Mouse (Mus musculus): ENCODE measurements around the gene Tspan14. TPM values are rescaled to one million over a fixed set of nuclear protein-coding genes. Genes with fewer than 3 reads are reported as not detected.

Tspan14 gene
- polyA plus RNA-seq, 1 experiment from 2014 or later, result 72.3 TPM

DNA sequence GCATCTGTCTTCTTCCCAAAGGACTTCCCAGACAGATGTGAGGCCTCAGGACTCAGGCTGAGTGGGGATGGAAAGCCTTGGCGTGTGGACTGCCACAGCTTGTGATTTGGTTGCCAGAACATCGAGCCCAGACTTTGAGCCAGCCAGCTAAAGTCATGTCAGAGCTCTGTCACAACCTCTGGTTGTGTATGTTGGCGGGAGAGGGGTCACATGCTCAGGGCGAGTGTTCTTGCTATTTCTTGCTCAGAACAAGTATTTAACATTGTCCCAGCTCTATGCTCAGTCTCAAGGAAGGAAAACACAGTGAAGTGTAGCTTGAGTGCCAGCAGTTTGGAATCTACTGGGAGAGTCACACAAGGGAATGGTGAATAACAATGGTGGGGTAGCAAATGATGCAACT is 76.9 kb downstream of the Tspan14 start:
- no peak overlapping the region for H3K27ac ChIP-seq
- no peaks in the 10 kb centered on the region for H3K9me3 ChIP-seq
- H3K9ac ChIP-seq, result no peak overlapping the region
- H3K36me3 ChIP-seq, result no peaks in the 10 kb centered on the region
- H3K27me3 ChIP-seq (replicated peaks), result no peaks in the 10 kb centered on the region
- H3K4me1 ChIP-seq, result peaks cover 5% of the 10 kb centered on the region; the same call in 1 of the 2 replicates
- no peak for ATAC-seq (ENCODE audit: insufficient read depth, low FRiP score, low read depth)
- no peak overlapping the region for H3K4me3 ChIP-seq (replicated peaks)
- no peak overlapping the region for H3K4me2 ChIP-seq
- 62% methylated on average over 4 of the region's 4 CpGs for WGBS

- Histone ChIP-seq H3K9ac (no peak overlapping the region), H3K27ac (no peak overlapping the region), H3K4me1 (0 out of 2 replicates have a peak, but pooled peaks cover under 1% of the 10 kb centered on the region), H3K4me2 (no peak overlapping the region), H3K36me3 (no peaks in the 10 kb centered on the region), H3K27me3 (replicated peaks) (no peaks in the 10 kb centered on the region), H3K4me3 (replicated peaks) (no peak overlapping the region), H3K9me3 (no peaks in the 10 kb centered on the region)
- no peak for ATAC-seq (ENCODE audit: insufficient read depth, low FRiP score, low read depth)
- WGBS, result 66% methylated on average over 2 of the region's 2 CpGs
Measured at GRCm38 (mm10) chr14:40889181-40889580, 77.4 kb downstream of the Tspan14 start.

- H3K27ac ChIP-seq, result no peak overlapping the region
- H3K4me1 ChIP-seq, result no peaks in the 10 kb centered on the region
- ATAC-seq (ENCODE audit: insufficient read depth, low FRiP score, low read depth), result no peak
- H3K9ac ChIP-seq, result no peak overlapping the region
- 84% methylated on average over 6 of the region's 6 CpGs for WGBS
- no peaks in the 10 kb centered on the region for H3K9me3 ChIP-seq
- H3K4me2 ChIP-seq, result no peak overlapping the region
- H3K4me3 ChIP-seq (replicated peaks), result no peak overlapping the region
- no peaks in the 10 kb centered on the region for H3K36me3 ChIP-seq
- no peaks in the 10 kb centered on the region for H3K27me3 ChIP-seq (replicated peaks)
Measured at GRCm38 (mm10) chr14:40886428-40887202, 80.0 kb downstream of the Tspan14 start.

- Histone ChIP-seq H3K4me3 (replicated peaks) (no peak overlapping the region), H3K27me3 (replicated peaks) (no peaks in the 10 kb centered on the region), H3K4me2 (no peak overlapping the region), H3K9ac (no peak overlapping the region), H3K4me1 (no peaks in the 10 kb centered on the region), H3K27ac (no peak overlapping the region), H3K9me3 (no peaks in the 10 kb centered on the region), H3K36me3 (no peaks in the 10 kb centered on the region)
- WGBS, result 39% methylated on average over 1 of the region's 1 CpGs
- no peak for ATAC-seq (ENCODE audit: insufficient read depth, low FRiP score, low read depth)
Measured at GRCm38 (mm10) chr14:40885752-40886151, 80.9 kb downstream of the Tspan14 start.

- no peak overlapping the region for H3K27ac ChIP-seq
- no peak overlapping the region for H3K4me2 ChIP-seq
- no peaks in the 10 kb centered on the region for H3K4me1 ChIP-seq
- WGBS, result 22% methylated on average over 4 of the region's 4 CpGs
- no peaks in the 10 kb centered on the region for H3K9me3 ChIP-seq
- no peak overlapping the region for H3K9ac ChIP-seq
- no peak for ATAC-seq (ENCODE audit: insufficient read depth, low FRiP score, low read depth)
- H3K4me3 ChIP-seq (replicated peaks), result no peak overlapping the region
- H3K36me3 ChIP-seq, result no peaks in the 10 kb centered on the region
- no peaks in the 10 kb centered on the region for H3K27me3 ChIP-seq (replicated peaks)
Measured at GRCm38 (mm10) chr14:40885225-40885624, 81.4 kb downstream of the Tspan14 start.

- Histone ChIP-seq H3K27ac (no peak overlapping the region), H3K4me2 (no peak overlapping the region), H3K36me3 (no peaks in the 10 kb centered on the region), H3K4me1 (no peaks in the 10 kb centered on the region), H3K4me3 (replicated peaks) (no peak overlapping the region), H3K9me3 (no peaks in the 10 kb centered on the region), H3K27me3 (replicated peaks) (no peaks in the 10 kb centered on the region), H3K9ac (no peak overlapping the region)
- no peak for ATAC-seq (ENCODE audit: insufficient read depth, low FRiP score, low read depth)
Measured at GRCm38 (mm10) chr14:40874565-40874964, 92.0 kb downstream of the Tspan14 start.

- Histone ChIP-seq H3K27me3 (replicated peaks) (no peaks in the 10 kb centered on the region), H3K4me1 (no peaks in the 10 kb centered on the region), H3K36me3 (no peaks in the 10 kb centered on the region), H3K9ac (no peak overlapping the region), H3K4me2 (no peak overlapping the region), H3K27ac (no peak overlapping the region), H3K4me3 (replicated peaks) (no peak overlapping the region), H3K9me3 (no peaks in the 10 kb centered on the region)
- no peak for ATAC-seq (ENCODE audit: insufficient read depth, low FRiP score, low read depth)
- 75% methylated on average over 5 of the region's 5 CpGs for WGBS
Measured at GRCm38 (mm10) chr14:40873961-40874360, 92.6 kb downstream of the Tspan14 start.

GRCm38 (mm10) chr14:40870598-40870997 is 96.0 kb downstream of the Tspan14 start:
- Histone ChIP-seq H3K36me3 (no peaks in the 10 kb centered on the region), H3K27ac (no peak overlapping the region), H3K9me3 (no peaks in the 10 kb centered on the region), H3K27me3 (replicated peaks) (no peaks in the 10 kb centered on the region), H3K9ac (no peak overlapping the region), H3K4me1 (no peaks in the 10 kb centered on the region), H3K4me3 (replicated peaks) (no peak overlapping the region), H3K4me2 (no peak overlapping the region)
- 62% methylated on average over 3 of the region's 3 CpGs for WGBS
- ATAC-seq (ENCODE audit: insufficient read depth, low FRiP score, low read depth), result no peak

DNA sequence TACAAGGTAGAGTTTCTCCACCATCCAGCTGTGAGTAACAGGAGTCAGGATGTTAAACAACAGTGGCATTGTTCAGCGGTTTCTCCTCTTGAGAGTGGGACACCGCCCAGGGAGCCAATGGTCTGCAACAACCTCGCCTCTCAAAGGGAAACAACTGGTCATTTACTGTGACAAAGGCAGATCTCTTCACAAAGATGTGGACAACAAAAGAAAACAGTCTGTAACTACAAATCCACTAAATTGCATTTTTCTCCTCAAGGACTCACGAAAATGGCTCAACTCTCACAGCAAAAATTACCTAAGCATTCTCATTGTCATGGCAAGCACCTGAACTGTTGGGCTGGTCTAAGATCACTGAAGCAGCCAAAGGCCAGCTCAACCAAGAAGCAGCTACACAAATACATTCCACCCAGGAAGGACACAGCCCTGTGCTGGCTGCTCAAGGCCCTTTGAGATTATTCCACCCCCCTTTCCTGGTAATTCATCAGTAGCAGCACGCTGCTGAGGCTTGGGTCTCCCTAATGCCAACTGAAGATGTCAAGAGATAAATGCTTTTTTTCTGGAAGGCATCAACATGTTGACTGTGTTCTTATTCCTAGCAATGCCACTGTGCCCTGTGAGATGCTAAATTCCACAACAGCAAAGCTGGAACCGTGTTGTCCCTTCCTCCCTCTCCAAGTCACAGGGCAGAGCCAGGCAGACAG is 101.6 kb downstream of the Tspan14 start:
- Histone ChIP-seq H3K27ac (no peak overlapping the region), H3K9me3 (no peaks in the 10 kb centered on the region), H3K4me2 (no peak overlapping the region), H3K4me3 (replicated peaks) (no peak overlapping the region), H3K4me1 (no peaks in the 10 kb centered on the region), H3K27me3 (replicated peaks) (no peaks in the 10 kb centered on the region), H3K36me3 (no peaks in the 10 kb centered on the region), H3K9ac (no peak overlapping the region)
- 61% methylated on average over 6 of the region's 6 CpGs for WGBS
- no peak for ATAC-seq (ENCODE audit: insufficient read depth, low FRiP score, low read depth)

DNA sequence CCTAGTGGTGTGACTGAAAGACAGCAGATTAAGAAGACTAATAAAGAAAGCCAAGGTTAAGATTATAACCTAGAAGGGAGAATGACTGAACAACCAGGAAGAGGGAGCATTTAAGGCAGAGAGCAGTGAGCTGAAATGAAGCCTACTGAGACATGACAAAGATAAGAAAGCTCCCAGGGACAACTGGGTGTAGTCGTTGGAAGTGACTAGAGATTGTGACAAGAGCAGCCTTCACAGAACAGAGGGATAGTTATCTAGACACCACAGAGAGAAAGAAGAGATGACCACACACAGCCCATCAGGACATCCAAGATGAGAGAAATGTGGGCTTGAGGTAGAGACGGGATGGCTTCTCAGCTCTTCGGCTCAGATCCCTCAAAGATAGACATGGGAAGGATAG is 102.9 kb downstream of the Tspan14 start:
- Histone ChIP-seq H3K36me3 (no peaks in the 10 kb centered on the region), H3K27me3 (replicated peaks) (no peaks in the 10 kb centered on the region), H3K9me3 (no peaks in the 10 kb centered on the region), H3K4me2 (no peak overlapping the region), H3K27ac (no peak overlapping the region), H3K4me3 (replicated peaks) (no peak overlapping the region), H3K9ac (no peak overlapping the region), H3K4me1 (no peaks in the 10 kb centered on the region)
- WGBS, result 79% methylated on average over 3 of the region's 3 CpGs
- no peak for ATAC-seq (ENCODE audit: insufficient read depth, low FRiP score, low read depth)

GRCm38 (mm10) chr14:40863022-40863421 is 103.6 kb downstream of the Tspan14 start:
- ATAC-seq (ENCODE audit: insufficient read depth, low FRiP score, low read depth), result no peak
- no peaks in the 10 kb centered on the region for H3K9me3 ChIP-seq
- no peaks in the 10 kb centered on the region for H3K36me3 ChIP-seq
- no peak overlapping the region for H3K9ac ChIP-seq
- no peaks in the 10 kb centered on the region for H3K4me1 ChIP-seq
- no peaks in the 10 kb centered on the region for H3K27me3 ChIP-seq (replicated peaks)
- no peak overlapping the region for H3K27ac ChIP-seq
- no peak overlapping the region for H3K4me2 ChIP-seq
- no peak overlapping the region for H3K4me3 ChIP-seq (replicated peaks)

All from stomach, embryonic 15.5 days (tissue).